Mouse (Mus musculus): Measurements from ENCODE around the gene Trmo.

Trmo gene

DNA sequence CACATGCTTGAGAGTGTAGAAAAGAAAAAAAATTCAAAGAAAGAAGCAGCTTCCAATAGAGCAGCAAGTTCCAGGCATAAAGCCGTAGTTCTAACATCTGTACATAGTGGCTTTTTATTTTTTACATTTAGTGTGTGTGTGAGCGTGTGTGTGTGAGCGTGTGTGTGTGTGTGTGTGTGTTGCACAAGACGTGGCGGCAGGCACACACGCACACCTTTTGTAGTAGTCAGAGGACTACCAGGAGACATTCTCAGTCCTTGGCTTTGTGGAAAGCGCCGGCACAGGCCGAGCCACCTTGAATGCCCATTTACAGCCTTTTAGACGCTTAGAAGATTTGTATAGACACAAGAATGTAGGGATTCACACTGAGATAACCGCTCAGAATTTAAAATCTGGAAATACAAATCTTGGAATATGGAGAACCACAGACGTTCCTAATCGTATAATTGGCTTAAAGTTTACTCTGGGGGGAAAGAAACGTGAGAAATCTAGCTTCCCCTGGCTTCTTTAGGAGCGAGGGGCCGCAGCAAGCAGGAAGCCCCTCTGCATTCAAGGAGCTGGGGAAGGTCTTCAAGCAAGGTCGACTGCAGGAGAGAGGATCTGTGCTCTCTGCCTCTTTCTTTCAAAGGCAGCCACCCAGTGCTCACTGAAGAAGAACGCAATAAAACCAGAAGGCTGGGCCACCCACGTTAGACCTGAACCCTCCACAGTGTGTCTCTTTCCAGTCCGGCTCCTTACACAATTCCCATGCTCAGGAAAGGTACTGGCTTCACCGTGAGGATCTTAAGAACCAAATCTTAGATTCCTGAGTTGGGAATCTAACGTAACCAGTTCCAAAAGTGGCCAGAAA lies 47.2 kb downstream of the Trmo start:
- no peak for DNase-seq (ENCODE audit: low spot score in 2 of 2)

DNA sequence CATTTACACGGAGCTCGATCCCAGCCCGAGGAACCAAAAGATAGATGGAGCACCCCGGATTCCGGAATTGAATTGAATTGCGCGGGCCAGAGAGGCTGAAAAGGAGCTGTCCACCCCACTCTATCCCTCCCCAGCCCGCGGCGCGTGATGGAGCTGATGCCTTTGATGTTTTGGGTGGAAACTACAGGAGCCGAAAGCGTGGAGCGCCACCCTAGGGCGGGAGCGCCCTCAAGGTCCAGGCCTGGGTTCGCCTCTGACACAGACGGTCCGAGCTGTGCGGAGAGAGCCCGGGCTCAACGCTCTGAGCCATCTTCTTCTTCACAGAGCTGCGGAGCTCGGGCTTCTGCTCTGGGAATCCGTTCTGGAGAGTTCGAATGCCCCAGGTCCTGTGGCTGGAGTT lies 49.7 kb downstream of the Trmo start:
- no peak for DNase-seq (ENCODE audit: low spot score in 2 of 2)

DNA sequence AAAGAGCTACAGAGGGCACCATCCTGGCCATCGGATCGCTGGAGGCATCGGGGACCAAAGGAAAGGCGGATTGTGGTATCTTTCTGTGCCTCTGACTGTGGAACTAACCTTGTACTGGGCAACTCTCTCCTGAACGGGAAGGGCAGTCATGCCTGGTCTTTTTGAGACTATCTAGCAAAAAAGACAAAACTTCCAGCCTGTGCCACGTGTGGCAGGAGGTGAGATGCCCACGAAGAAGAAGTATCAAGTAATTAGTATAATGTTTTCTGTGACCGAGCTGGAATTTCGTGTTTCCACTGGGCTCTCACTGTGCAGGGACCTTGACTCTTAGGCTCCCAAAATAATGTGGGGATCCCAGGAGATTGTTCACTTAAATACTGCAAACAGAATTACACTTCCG lies 50.2 kb downstream of the Trmo start:
- no peak for DNase-seq (ENCODE audit: low spot score in 2 of 2)

DNA sequence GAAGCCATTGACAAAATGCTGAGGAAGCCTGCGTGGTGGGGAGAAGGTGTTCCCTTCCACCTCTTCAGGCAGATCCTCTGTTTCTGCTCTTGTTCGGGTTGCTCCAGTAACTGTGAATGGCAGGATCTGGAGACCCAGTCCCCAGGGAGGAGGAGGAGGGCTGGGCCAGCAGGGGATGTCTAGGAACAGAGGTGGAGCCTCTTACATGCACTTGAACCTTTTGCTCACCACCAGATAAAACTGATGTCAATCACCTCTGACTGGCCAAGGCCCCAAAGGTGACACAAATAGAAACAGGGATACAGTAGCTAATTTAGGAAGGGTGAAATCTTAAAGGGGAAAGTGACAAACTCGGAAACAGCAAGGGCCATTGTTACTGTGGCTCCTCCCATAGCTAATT lies 51.2 kb downstream of the Trmo start:
- DNase-seq (ENCODE audit: low spot score in 2 of 2) = no peak

DNA sequence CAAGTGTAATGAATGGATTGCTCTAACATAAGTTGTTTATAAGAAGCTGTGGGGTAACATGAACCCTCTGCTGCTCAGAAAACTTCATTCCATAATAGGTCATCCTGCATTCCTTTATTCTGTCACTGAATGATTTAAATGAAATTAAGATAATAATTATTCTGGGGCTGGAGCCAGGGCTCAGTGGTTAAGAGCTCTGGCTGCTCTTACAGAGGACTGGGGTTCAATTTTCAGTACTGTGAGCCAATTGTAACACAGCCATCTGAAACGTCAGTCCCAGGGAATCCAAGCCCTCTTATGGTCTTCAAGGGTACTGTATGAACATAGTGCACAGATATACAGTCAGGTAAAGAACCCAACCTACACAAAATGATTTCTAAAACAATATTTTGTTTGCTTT lies 53.4 kb downstream of the Trmo start:
- DNase-seq (ENCODE audit: low spot score in 2 of 2) = no peak

DNA sequence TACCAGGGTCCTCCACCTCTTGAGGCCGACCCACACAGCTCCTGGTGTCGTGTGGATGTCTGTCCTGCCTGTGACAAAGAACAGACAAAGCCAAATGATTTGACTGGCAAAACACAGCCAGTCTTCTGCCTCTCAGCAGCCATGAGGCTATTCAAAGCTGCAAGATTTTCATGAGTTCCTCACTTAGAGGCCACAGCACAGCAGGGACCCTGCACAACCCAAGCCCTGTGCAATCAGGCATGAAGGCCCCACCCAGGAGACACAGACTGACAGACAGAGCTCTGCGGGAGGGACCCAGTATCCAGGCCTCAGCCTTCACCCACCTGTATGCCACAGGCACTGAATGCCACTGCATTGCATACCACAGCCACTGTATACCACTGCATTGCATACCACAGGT lies 60.3 kb downstream of the Trmo start:
- no peak for DNase-seq (ENCODE audit: low spot score in 2 of 2)

Data from spleen, postnatal 4 days (tissue).